Mouse (Mus musculus): ENCODE data around the gene Sgpp1.

Sgpp1 gene

DNA sequence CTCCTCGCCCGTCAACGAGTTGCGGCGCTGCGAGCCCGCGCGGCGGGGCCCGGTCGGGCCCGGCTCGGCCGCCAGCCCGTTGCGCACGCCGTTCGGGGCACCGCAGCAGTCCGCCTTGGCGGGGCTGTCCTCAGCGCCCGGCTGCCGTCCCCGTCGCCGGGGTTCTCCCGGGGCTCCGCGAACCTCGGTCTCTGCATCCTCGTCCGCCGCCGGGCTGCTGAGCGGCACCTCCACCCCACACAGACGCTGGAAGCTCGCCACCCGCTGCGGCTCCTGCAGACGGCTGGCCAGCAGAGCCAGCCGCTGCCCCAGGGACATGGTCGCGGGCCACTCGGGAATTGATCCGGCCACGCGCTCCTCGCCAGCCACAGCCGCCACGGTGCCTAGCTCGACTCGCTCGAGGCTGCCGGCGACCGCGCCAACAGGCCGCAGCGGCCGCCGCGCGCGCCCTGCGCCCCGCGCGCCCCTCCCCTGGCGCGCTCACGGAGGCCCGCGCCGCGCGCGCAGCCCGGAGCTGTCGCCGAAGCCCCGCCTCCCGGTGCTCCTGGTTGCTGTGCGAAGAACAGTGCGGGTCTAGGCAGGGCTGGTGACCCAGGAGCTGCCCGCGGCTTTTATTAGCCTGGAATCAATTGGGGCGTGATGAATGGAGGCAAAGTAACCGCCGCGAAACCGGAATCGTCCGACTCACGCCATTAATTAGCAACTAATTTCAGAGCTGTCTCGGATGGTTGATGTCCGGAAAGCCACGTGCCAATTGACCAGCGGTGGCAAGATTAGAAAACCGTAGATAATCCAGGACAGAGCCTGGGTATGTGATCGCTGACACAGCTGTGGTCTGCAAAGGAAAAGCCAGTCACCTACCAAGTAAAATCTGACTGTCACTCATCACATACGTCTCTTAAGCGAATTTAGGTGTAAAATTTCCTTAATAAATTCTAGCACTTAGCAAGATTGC, at the start of gene Sgpp1:
Gene Sgpp1, minus strand, starts transcription at position 484 of the 955 bp plus-strand sequence.
- peak; percentile 83 for DNase-seq (ENCODE audit: extremely low read depth, insufficient read length, low spot score)

DNA sequence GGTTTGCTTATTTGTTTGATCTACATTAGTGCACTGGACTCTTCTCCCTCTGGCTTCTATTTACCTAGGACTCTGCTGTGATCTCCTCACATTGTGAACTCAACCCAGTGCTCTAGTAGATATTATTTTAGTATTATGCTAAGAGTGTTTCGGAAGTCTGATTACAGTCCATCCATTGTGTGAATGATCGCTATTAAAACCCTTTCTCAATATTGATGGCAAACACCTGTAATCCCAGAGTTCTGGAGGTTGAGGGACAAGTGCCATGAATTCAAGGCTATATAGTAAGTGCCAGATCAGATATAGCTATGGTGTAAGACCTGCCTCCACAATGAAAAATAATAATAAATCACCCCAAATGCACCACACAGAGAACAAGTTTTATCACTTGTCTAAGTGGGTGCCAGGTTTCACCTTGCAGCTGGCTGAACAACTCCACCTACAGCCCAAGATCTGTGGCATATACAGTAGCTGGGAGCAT, 48.8 kb upstream of the Sgpp1 start:
- DNase-seq (ENCODE audit: extremely low read depth, insufficient read length, low spot score), result no peak

DNA sequence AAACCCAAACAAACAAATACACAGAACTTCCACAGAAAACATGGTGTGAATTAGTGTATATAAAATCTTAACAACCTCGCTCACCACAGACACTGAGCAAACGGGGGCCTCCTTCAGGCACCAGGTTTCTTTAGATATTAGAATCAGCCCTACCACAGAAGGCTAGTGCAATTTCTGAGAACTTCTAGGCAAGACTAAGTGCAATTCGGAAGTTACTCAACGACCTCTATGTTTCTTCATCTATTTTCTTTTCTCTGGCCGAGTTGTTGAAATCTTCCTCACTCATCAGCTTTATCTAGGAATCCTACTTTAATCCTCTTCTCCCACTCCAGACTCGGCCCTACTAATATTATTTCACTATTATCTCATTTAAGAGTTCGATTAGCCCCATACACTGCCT, 46.5 kb upstream of the Sgpp1 start:
- DNase-seq (ENCODE audit: extremely low read depth, insufficient read length, low spot score), result no peak

DNA sequence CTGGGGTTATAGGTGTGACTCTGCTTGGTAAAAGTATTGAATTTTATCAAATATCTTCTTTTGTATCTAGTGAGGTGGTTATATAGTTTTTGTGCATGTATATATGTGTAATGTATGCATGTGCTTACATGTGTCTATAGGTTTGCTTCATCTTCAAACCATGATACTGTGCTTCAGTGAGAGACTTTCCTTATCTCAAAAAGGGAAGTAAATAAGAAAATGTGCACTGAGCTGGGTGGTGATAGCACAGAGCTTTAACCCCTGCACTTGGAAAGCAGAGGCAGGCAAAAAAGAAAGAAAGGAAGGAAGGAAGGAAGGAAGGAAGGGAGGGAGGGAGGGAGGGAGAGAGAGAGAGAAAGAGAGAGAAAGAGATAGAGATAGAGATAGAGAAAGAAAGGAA, 45.9 kb upstream of the Sgpp1 start:
- DNase-seq (ENCODE audit: extremely low read depth, insufficient read length, low spot score), result no peak

DNA sequence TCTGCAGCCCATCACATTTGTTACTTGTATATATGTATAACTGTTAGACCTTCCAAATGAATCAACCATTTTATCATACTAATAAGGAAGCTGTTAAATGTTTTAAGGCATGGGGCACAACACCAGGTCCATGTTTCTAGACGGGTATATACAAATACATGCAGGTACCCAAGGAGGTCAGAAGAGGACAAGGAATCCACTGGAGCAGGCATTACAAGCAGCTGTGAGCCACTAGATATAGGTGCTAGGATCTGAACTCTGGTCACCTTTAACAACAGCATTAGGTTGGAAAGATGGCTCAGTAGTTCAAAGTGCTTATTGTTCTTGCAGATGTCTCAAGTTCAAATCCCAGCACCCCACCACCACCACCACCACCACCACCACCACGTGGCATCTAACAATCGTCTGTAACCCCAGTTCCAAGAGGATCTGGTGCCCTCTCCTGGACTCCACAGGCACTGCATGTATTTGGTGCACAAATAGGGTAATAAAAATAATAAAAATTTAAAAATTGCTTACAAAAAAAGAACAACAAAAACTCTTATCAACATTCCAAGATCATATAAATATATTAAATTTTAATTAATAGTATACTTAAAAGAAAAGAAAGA, 37.0 kb upstream of the Sgpp1 start:
- peak; percentile 30 for DNase-seq (ENCODE audit: extremely low read depth, insufficient read length, low spot score)

DNA sequence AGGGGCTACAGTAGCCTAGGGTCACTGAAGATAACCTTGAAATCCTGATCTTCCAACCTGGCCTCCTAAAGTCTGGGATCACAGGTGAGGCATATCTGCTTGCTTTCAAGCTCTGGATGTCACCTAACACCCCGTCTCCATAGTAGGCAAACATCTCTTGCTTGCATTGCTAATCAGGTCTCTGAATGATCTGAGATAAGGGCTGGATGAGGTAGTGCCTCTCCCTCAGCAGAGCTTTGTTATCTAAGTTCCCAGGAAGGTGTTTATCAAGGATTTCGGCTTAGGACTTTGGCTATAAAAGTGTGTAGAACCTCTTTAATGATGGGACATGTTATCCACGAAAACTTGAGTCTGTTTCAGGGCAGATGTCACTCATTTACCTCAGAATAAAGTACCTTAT, 35.9 kb upstream of the Sgpp1 start:
- DNase-seq (ENCODE audit: extremely low read depth, insufficient read length, low spot score), result no peak

DNA sequence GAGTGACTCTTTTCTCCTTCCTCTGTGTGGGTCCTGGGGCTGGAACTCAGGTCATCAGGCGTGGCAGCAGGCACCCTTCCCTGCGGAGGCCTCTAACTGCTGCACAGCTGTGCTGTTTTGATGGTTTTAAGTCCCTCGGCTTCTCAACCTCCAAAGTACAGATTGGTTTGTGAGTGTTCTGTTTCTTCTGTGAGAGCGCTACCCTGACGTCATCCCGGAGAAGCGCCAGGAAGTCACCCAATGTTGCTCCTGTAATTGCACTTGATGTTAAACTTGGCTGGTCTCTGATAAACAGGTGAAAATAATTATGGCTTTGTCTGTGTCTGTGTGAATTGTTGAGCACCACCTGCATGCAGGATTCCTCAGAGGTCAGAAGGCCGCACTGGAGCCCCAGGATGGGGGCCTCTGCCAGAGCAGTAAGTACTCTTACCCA, 31.4 kb upstream of the Sgpp1 start:
- DNase-seq (ENCODE audit: extremely low read depth, insufficient read length, low spot score), result no peak

DNA sequence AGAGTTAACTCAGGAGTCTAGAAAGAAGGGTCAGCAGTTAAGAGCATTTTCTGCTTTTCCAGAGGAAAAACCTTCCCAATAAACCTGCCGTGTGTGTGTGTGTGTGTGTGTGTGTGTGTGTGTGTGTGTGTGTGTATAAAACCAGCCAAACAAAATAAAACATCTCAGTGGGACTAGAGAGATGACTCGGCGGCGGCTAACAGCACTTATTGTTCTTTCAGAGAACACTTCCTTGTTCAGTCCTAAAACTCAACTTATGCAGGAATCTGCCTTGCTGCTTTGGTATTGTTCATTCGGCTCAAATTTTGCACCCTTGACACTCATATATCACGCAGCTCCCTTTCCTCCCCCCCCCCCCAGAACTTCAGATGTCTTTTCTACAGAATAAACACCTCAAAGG, 30.9 kb upstream of the Sgpp1 start:
- no peak for DNase-seq (ENCODE audit: extremely low read depth, insufficient read length, low spot score)

DNA sequence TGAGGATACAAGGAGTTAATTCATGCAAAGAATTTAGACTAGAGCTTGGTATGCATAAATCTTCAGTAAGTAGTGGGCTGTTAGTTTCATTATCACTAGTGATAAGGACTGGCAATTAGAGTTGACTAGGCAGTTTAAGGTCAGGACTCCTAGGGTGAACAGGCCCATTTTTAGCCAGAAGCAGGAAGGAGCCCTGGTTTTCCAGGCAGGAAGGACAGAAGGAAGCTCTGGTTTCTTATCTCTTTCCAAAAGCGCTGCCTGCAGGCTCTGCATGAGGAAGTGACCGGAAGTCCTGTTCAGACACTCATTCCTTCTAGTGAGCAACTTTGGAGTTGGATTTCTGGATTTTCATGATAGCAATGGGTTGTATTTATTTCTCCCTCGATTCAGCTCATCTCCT, 30.2 kb upstream of the Sgpp1 start:
- no peak for DNase-seq (ENCODE audit: extremely low read depth, insufficient read length, low spot score)

DNA sequence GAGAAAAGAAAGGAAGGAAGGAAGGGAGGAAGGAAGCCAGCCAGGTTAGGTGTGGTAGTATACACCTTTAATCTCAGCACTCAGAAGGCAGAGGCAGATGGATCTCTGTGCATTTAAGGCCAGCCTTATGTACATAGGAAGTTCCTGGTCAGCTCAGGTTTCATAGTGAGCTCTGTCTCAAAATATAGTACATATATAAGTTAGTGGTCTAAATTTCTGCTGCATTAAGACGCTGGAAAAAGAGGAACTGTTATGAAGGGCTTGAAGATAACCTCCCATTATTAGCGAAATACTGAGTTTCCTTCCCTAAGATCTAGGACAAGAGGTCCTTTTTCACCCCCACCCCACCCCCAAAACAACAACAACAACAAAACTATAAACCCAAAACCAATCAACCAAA, 20.9 kb upstream of the Sgpp1 start:
- no peak for DNase-seq (ENCODE audit: extremely low read depth, insufficient read length, low spot score)

DNA sequence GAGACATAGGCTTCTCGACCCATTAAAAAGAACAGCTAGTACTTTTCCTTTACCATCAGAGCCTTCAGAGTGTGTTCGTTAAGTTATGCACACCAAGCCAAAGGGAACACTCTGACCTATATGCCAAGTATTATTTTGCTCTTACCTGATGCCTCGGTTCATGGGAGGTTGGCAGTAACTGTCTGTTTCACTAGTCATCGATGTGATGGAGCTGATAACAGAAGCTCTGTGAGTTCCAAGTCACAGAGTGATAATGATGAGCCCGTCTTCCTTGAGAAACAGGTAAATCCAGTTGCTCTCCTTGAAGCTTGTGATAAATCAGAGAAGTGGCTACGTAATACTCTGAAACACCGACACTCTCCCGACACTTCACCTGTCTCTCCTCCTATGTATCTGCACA, 18.2 kb upstream of the Sgpp1 start:
- no peak for DNase-seq (ENCODE audit: extremely low read depth, insufficient read length, low spot score)

DNA sequence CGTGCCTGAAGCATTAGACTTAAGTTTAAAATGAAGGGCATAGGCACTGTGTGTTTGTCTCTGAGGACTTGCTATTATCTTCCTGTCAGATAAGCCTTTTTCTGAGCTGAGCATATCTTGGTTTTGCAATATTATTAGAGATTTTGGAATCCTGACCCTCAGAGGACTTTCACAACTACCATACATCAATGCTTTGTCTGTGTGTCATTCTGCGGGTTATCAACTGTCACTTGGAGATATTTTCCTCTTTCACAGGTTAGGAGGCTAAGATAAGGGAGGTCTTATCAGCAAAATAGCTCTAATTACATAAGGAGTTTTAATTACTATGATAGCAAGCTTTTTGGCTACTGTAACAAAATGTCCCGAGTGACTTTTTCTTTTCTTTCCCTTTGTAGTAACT, 16.5 kb upstream of the Sgpp1 start:
- DNase-seq (ENCODE audit: extremely low read depth, insufficient read length, low spot score), result no peak

DNA sequence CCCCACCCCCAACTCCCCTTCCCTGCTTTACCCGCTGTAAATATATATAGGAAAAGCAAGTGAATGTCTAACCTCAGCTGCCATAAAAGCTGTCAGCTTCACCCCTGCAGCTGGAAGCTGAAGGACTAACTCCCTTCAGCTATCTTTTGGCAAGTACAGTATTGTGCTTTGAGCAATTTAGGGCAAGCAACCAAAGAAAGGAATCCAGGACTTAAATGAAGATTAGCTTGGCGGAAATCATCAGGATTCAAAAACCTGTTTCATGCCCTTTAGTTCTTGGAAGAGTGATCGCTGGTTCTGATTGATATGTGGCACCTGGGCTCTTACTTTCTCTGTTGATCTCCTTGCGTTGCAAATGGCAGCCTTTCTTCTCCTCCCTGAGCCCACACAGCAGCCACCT, 13.0 kb upstream of the Sgpp1 start:
- no peak for DNase-seq (ENCODE audit: extremely low read depth, insufficient read length, low spot score)

DNA sequence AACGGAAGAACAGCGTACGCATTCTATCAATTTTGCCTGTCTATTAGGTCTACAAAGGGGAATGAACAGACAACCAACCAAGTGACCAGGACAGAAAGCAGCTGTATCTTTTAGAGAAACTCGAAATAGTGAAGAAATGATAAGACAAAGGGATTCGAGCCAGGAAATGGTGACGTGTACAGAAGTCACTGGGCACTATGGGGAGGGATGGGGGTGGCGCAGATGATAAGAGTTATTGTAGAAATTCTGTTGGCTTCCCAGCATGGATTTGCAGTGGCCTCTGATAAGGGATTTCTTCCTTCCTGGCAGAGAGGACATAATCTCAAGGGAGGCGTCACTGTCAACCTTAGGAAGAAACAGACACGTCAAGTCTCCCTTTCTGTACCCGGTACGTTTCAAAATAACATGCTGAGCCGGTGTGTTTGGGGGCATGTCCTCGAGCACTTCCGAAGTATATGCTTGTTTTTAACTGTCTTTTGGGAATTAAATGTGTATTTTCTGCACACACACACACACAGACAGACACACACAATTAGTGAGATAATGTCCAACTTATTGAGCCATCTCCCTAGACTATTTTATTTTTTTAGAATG, 10.3 kb upstream of the Sgpp1 start:
- DNase-seq (ENCODE audit: extremely low read depth, insufficient read length, low spot score), result no peak

DNA sequence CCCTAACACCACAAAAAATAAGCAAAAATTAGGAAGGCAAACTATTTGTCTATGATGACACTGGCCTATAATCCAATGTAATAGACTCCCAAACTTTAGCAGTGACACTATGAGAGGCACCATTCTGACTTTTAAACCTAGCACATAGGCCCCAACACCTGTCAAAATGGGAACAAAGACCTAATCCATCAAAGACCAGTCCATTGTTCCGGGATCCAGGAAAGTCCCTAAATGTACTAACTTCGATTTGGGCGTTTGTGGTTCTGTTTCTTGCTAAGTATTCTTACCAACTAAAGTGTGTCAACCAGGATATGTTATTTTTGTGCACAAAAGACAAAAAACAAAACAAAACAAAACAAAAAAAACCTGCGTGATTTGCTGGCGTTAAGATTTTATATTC, 6.6 kb upstream of the Sgpp1 start:
- no peak for DNase-seq (ENCODE audit: extremely low read depth, insufficient read length, low spot score)

DNA sequence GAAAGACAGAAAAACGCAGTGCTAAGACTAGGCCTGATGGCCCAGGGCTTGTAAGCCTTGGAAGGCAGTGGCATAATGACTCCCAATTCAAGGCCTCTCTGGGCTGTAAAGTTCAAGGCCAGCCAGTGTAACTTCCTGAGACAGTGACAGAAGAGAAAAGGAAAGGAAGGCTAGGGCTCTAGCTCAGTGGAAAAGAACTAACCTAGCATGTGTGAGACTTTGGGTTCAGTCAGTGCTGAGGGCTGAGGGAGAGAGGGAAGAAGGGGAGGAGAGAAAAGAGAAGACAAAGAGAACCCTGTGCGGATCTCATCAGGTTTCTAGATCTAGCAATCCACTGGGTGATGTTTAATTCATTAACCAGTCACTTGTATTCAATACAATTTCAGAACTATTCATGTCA, 5.7 kb upstream of the Sgpp1 start:
- DNase-seq (ENCODE audit: extremely low read depth, insufficient read length, low spot score), result no peak

DNA sequence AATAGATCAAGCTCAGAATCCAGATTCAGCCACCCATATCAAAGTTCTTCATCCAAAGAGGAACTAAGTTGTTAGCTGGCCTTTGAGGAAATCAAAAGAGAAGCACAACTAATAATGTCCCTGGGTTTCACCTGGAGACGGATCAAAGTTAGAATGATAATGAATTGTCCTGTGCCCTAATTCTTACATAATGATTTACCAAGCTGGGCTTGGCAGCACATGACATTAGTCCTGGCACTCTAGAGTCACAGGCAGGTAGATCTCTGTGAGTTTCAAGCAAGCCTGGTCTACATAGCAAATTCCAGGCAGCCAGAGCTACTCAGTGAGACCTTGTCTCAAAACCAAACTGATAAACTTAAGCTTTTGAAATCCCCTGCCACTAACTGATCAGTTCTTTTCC, 4.9 kb upstream of the Sgpp1 start:
- DNase-seq (ENCODE audit: extremely low read depth, insufficient read length, low spot score), result no peak

DNA sequence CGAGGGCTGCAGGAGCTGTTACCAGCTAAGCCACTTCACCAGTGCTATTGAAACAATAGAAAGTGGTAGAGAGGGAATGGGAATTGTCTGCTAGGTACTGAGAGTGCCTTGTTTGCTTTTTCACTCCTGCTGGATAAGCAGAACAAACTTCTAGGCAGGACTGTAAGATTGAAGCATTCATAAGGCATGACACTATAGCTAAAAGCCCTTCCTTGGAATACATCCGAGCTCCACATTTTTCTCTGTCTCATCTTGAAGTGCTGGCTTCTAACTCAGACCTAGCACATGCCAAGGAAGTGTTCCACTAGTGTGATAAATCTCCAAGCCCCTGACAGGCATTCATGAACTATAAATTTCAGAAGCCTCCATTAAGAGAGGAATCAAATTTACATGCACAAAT, 4.1 kb upstream of the Sgpp1 start:
- no peak for DNase-seq (ENCODE audit: extremely low read depth, insufficient read length, low spot score)

DNA sequence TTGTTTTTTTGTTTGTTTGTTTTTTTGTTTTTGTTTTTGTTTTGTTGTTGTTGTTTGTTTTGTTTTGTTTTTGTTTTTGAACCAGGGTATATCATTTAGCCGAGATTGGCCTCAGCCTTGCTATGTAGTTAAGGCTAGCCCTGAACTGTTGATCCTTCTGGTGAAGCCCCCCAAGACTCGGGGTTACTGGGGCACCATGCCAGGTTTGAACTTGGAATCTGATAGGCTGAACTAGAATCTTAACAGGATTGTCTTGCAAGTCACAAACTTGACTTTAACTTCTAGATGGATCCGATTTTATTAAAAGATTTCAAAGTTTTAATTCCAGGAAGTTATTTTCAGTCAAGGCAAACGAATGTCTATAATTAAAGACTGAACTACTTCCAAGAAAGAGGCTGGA, 767 bp upstream of the Sgpp1 start:
- no peak for DNase-seq (ENCODE audit: extremely low read depth, insufficient read length, low spot score)

DNA sequence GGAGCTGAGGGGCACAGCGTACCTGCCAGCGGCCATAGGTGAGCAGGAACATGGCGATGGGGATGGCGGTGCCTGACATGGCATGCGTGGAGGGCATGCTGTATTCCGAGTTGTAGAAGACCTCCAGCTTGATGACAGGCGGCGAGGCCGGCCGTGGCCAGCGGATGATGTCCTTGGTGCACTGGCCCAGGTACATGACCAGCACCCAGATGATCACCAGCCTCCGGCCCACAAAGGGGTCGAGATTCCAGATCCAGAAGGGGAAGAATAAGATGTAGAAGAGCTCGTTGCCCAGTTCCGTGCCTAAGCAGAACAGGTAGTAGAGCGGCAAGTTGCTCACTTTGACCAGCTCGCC, 661 bp downstream of the Sgpp1 start:
- DNase-seq (ENCODE audit: extremely low read depth, insufficient read length, low spot score), result peak; percentile 74

DNA sequence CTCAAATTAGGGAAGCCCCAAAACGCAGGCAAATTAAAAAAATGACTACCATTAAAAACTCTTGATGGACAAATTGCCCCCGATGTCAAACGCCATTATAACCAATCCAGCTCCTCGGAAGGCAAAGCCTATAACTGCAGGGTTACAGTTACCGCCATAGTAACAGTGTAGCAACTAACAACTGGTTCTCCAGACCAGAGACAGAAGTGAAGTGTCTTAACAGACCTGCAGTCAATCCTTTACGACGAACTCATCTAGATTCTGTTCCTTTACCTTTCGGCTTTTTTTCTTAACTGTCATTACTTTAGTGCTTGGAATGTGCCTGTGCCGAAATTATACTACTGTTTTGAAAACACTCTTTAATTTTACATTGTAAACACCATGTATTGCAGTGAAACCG, 1.4 kb downstream of the Sgpp1 start:
- DNase-seq (ENCODE audit: extremely low read depth, insufficient read length, low spot score), result no peak
